Mouse (Mus musculus): Measurements from ENCODE around the gene Kalrn.

Kalrn gene

GRCm38 (mm10) chr16:33939133-33939531 lies 634.2 kb downstream of the Kalrn start:
- no peak for DNase-seq (ENCODE audit: low read depth, low spot score)

- DNase-seq (ENCODE audit: low read depth, low spot score): no peak
Measured at GRCm38 (mm10) chr16:33938311-33939132, 634.8 kb downstream of the Kalrn start.

GRCm38 (mm10) chr16:33937567-33937966 lies 635.8 kb downstream of the Kalrn start:
- DNase-seq (ENCODE audit: low read depth, low spot score): no peak

- DNase-seq (ENCODE audit: low read depth, low spot score): no peak
Measured at GRCm38 (mm10) chr16:33936885-33937284, 636.4 kb downstream of the Kalrn start.

- no peak for DNase-seq (ENCODE audit: low read depth, low spot score)
Measured at GRCm38 (mm10) chr16:33935407-33935785, 637.9 kb downstream of the Kalrn start.

- DNase-seq (ENCODE audit: low read depth, low spot score): no peak
Measured at GRCm38 (mm10) chr16:33934701-33935406, 638.5 kb downstream of the Kalrn start.

GRCm38 (mm10) chr16:33933411-33933810 lies 639.9 kb downstream of the Kalrn start:
- DNase-seq (ENCODE audit: low read depth, low spot score): no peak

GRCm38 (mm10) chr16:33932126-33932525 lies 641.2 kb downstream of the Kalrn start:
- no peak for DNase-seq (ENCODE audit: low read depth, low spot score)

- DNase-seq (ENCODE audit: low read depth, low spot score): no peak
Measured at GRCm38 (mm10) chr16:33931682-33932081, 641.6 kb downstream of the Kalrn start.

- no peak for DNase-seq (ENCODE audit: low read depth, low spot score)
Measured at GRCm38 (mm10) chr16:33930785-33931184, 642.5 kb downstream of the Kalrn start.

GRCm38 (mm10) chr16:33928788-33929462 lies 644.4 kb downstream of the Kalrn start:
- DNase-seq (ENCODE audit: low read depth, low spot score): no peak

- no peak for DNase-seq (ENCODE audit: low read depth, low spot score)
Measured at GRCm38 (mm10) chr16:33927263-33927824, 646.0 kb downstream of the Kalrn start.

- no peak for DNase-seq (ENCODE audit: low read depth, low spot score)
Measured at GRCm38 (mm10) chr16:33923758-33924157, 649.6 kb downstream of the Kalrn start.

GRCm38 (mm10) chr16:33923001-33923316 lies 650.4 kb downstream of the Kalrn start:
- no peak for DNase-seq (ENCODE audit: low read depth, low spot score)

GRCm38 (mm10) chr16:33922111-33923000 lies 651.0 kb downstream of the Kalrn start:
- no peak for DNase-seq (ENCODE audit: low read depth, low spot score)

- no peak for DNase-seq (ENCODE audit: low read depth, low spot score)
Measured at GRCm38 (mm10) chr16:33921514-33921913, 651.8 kb downstream of the Kalrn start.
